Mouse (Mus musculus): ENCODE results near the gene Pgrmc2.

DNA sequence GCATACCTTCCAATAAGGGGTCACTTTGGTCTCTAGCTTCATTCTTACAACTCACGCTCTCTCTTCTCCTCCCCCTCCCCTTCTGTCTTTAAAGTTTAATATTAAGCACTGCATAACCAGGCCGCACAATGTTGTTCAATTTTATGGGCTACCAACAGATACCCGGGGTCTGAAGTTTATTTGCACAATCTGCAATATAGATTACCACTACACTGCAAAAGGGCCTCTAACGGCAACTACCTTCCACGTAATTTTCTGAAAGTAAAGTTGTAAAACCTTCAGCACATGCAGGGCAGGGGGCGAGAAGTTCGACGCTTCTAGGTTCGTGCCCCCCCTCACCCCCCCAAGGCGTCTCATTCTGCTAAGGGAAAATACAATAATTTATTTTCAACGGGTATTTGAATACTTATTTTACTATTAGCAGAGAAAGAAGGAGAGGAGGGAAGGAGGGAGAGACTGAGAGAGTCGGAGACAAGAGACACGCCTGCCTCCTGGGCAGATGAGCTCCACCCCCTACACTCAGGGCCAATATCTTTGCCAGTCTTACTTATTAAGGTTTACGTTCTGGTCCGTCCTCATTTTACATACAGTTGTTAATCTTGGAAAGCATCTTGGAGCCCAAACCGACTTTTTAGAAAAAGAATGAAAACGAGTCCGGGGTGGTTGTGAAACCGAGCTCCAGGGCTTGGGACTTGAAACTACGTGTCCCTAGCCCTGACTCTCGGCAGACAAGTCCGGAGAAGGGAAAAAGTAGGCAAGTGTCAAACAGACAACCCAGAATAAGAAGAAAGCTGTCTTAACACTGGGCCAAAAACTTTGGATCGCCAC lies 1.2 kb downstream of the Pgrmc2 start:
- TF ChIP-seq CTCF (IDR thresholded peaks at IDR 0.05; ENCODE audit: low read depth), result no peak
- no peak for TF ChIP-seq EP300 (IDR thresholded peaks at IDR 0.05; ENCODE audit: low read depth)
